11 mouse cellular contexts compared by ENCODE assay signal in genomic region chr15:75141812-75142360, GRCm38 (mm10). TPM values are rescaled to one million over a fixed set of nuclear protein-coding genes. Genes with fewer than 3 reads are reported as not detected.
DNase-seq lines count a peak whose midpoint lies in the region; ATAC-seq and TF ChIP-seq lines count a peak whose summit lies in the region.
"Not testable (repeated sequence)": the region's sequence is repeated elsewhere in the genome, so short reads cannot be mapped to it uniquely, and the experiment has no call there.
"Had no signal": no experiment of that assay in that cellular context is flagged by ENCODE, and none has a peak within 500 bp of the region (broad histone marks: within the 10 kb centered on the region; RNA-seq: fewer than 3 reads in every experiment).

No protein-coding gene starts in this region.

- not testable (repeated sequence) for H3K4me3 ChIP-seq in thymus, adult 2 months (ENCODE audit: control insufficient read depth, insufficient read depth, low read length)

- H3K4me1 ChIP-seq in thymus, adult 2 months (replicated peaks; ENCODE audit: control insufficient read depth, insufficient read depth, low read length) = not testable (repeated sequence)

- ATAC-seq in neutrophil, adult 5-6 weeks (ENCODE audit: extremely low read depth, insufficient number of reproducible peaks, low FRiP score, poor library complexity, severe bottlenecking) = peak; percentile 46; the same call in 1 of the 2 replicates

- H3K27ac ChIP-seq in thymus, adult 2 months (ENCODE audit: control insufficient read depth, insufficient read depth, low read length) = not testable (repeated sequence)

- not testable (repeated sequence) for H3K36me3 ChIP-seq in thymus, adult 2 months (ENCODE audit: control insufficient read depth, insufficient read depth, low read length)

- WGBS in thymus, adult 2 months = 43% methylated on average over 6 of the region's 6 CpGs

- intact Hi-C loops in heart, postnatal 10 days (cut with DNase I) = not testable (repeated sequence)

- peak; percentile 33 to 53 for DNase-seq in CD8-positive naive resting alpha-beta T cell, adult 2 months (ENCODE audit: low read depth in 2 of 2, low spot score in 2 of 2)
- peak; percentile 5 for DNase-seq in adrenal gland, adult 2 months
- peak; percentile 47 for DNase-seq in embryo, embryonic 10.5 days (ENCODE audit: low spot score)
- DNase-seq in heart, postnatal 10 days = peak; percentile 10 to 35
- peak; percentile 53 to 63 for DNase-seq in kidney, postnatal 4 days
- peak; percentile 18 for DNase-seq in lung, postnatal 10 days
- peak; percentile 67 for DNase-seq in thymus, adult 2 months

- H3K27me3 ChIP-seq in thymus, adult 2 months (ENCODE audit: control insufficient read depth, insufficient read depth, low read length) = not testable (repeated sequence)

- TF ChIP-seq POLR2A in thymus, adult 2 months (IDR thresholded peaks at IDR 0.05; ENCODE audit: control insufficient read depth, extremely low read depth, insufficient read depth, low read length, poor library complexity) = not testable (repeated sequence)

- TF ChIP-seq CTCF in thymus, adult 2 months (IDR thresholded peaks at IDR 0.05; ENCODE audit: borderline replicate concordance, control insufficient read depth, extremely low read depth, insufficient read depth, low read length, poor library complexity) = not testable (repeated sequence)

RNA-seq across cellular contexts. Expression of gene Ly6g, which starts 13.2 kb away (rescaled TPM):
- total RNA-seq in adrenal gland, adult 2 months (2021) = not detected
- not detected in 2 replicates for polyA plus RNA-seq in adrenal gland, adult 2 months (2012; rRNA removed)
- not detected for total RNA-seq in heart, postnatal 10 days (2021)
- total RNA-seq in neutrophil, adult 5-6 weeks (2017) = 22.2 and 28.1 TPM in 2 replicates
- polyA plus RNA-seq in thymus, adult 2 months (2012; rRNA removed) = 1.7 and 2.5 TPM in 2 replicates
- total RNA-seq: gastrocnemius, postnatal 14 days; heart, postnatal 36 days had no signal
- polyA plus RNA-seq: limb, embryonic 12.5 days had no signal

RNA-seq across cellular contexts. Expression of gene Ly6c2, which starts 30.1 kb away (rescaled TPM):
- 1 to 10 TPM; 4.1 to 4.4 TPM for total RNA-seq in adrenal gland, adult 2 months (2021)
- 4.9 and 6.5 TPM in 2 replicates for polyA plus RNA-seq in adrenal gland, adult 2 months (2012; rRNA removed)
- 1 to 10 TPM; 5.8 to 6.6 TPM for total RNA-seq in heart, postnatal 10 days (2021)
- total RNA-seq in neutrophil, adult 5-6 weeks (2017) = 83.9 TPM in 2 replicates
- 99.7 and 179 TPM in 2 replicates for polyA plus RNA-seq in thymus, adult 2 months (2012; rRNA removed)
- polyA plus RNA-seq: limb, embryonic 12.5 days had no signal

Comparison
In these comparisons a context has a peak if more than half of its experiments do, and no peak if none do; other contexts are left out.
1. DNase-seq: peak in every context shown above with its lines; median percentile 67 in thymus, adult 2 months; 58 in kidney, postnatal 4 days; 47 in embryo, embryonic 10.5 days; 43 in CD8-positive naive resting alpha-beta T cell, adult 2 months; 22 in heart, postnatal 10 days; 18 in lung, postnatal 10 days; 5 in adrenal gland, adult 2 months.
2. RNA of gene Ly6g, which starts 13.2 kb away (total RNA-seq): 22.2 to 28.1 TPM in neutrophil, adult 5-6 weeks; not detected in adrenal gland, adult 2 months and not detected in heart, postnatal 10 days; every median in the first group is over 10 times any median in the second.
3. RNA of gene Ly6c2, which starts 30.1 kb away (total RNA-seq): 83.9 TPM in neutrophil, adult 5-6 weeks; 5.8 to 6.6 TPM in heart, postnatal 10 days and 4.1 to 4.4 TPM in adrenal gland, adult 2 months; every median in the first group is over 10 times any median in the second.